Comparison of ENCODE assay signal across 8 mouse cellular contexts in genomic region chr8:119258642-119259041, GRCm38 (mm10).
DNase-seq lines count a peak whose midpoint lies in the region; ATAC-seq lines count a peak whose summit lies in the region.

No protein-coding gene starts in this region.

- no peak for ATAC-seq in forebrain, embryonic 11.5 days (replicated peaks; ENCODE audit: low FRiP score)
- ATAC-seq in forebrain, embryonic 13.5 days = no peak
- ATAC-seq in intestine, embryonic 16.5 days = no peak

- H3K27me3 ChIP-seq in forebrain, embryonic 11.5 days (ENCODE audit: control insufficient read depth, insufficient read depth, low read length) = no peaks in the 10 kb centered on the region
- no peaks in the 10 kb centered on the region for H3K27me3 ChIP-seq in forebrain, embryonic 13.5 days
- no peaks in the 10 kb centered on the region for H3K27me3 ChIP-seq in intestine, embryonic 16.5 days (replicated peaks; ENCODE audit: control insufficient read depth, insufficient read depth, low read length)

- intact Hi-C loops in left cerebral cortex, postnatal 36 days (cut with DNase I) = no loop called here

- peak; percentile 54 for DNase-seq in forebrain, embryonic 11.5 days (ENCODE audit: low spot score)
- DNase-seq in urinary bladder, postnatal 14 days (ENCODE audit: low spot score) = peak; percentile 5
- no peak for DNase-seq in urinary bladder, adult 18-20 months (ENCODE audit: low spot score in 2 of 2)
- peak; percentile 60 for DNase-seq in kidney, postnatal 14 days
- DNase-seq in left cerebral cortex, postnatal 36 days (ENCODE audit: low spot score in 2 of 2) = no peak
- DNase-seq in left cerebral cortex, adult 18-20 months (ENCODE audit: low spot score in 2 of 2) = no peak

- H3K4me3 ChIP-seq in forebrain, embryonic 11.5 days (ENCODE audit: low read depth, low read length) = no peak overlapping the region
- H3K4me3 ChIP-seq in forebrain, embryonic 13.5 days = no peak overlapping the region
- H3K4me3 ChIP-seq in intestine, embryonic 16.5 days (ENCODE audit: low read length) = no peak overlapping the region

- H3K4me1 ChIP-seq in forebrain, embryonic 11.5 days (replicated peaks; ENCODE audit: control insufficient read depth, insufficient read depth, low read length) = no peaks in the 10 kb centered on the region
- H3K4me1 ChIP-seq in forebrain, embryonic 13.5 days = 0 out of 2 replicates have a peak, but pooled peaks cover 5% of the 10 kb centered on the region
- H3K4me1 ChIP-seq in intestine, embryonic 16.5 days (ENCODE audit: control insufficient read depth, insufficient read depth, low read length) = no peaks in the 10 kb centered on the region

- 35% methylated on average over 11 of the region's 11 CpGs for WGBS in forebrain, embryonic 11.5 days
- WGBS in forebrain, embryonic 13.5 days = 39% methylated on average over 10 of the region's 11 CpGs
- 31% methylated on average over 11 of the region's 11 CpGs for WGBS in intestine, embryonic 16.5 days

- no peak overlapping the region for H3K9ac ChIP-seq in forebrain, embryonic 11.5 days (ENCODE audit: low read length)
- H3K9ac ChIP-seq in forebrain, embryonic 13.5 days = no peak overlapping the region
- H3K9ac ChIP-seq in intestine, embryonic 16.5 days (ENCODE audit: low read depth, low read length) = no peak overlapping the region

- no peaks in the 10 kb centered on the region for H3K9me3 ChIP-seq in forebrain, embryonic 11.5 days (ENCODE audit: control insufficient read depth, low read length)
- no peaks in the 10 kb centered on the region for H3K9me3 ChIP-seq in forebrain, embryonic 13.5 days (replicated peaks)
- H3K9me3 ChIP-seq in intestine, embryonic 16.5 days (ENCODE audit: control insufficient read depth, low read length) = no peaks in the 10 kb centered on the region

- H3K27ac ChIP-seq in forebrain, embryonic 11.5 days (ENCODE audit: low read depth, low read length) = no peak overlapping the region
- no peak overlapping the region for H3K27ac ChIP-seq in forebrain, embryonic 13.5 days
- H3K27ac ChIP-seq in intestine, embryonic 16.5 days (ENCODE audit: low read length) = no peak overlapping the region

- no peaks in the 10 kb centered on the region for H3K36me3 ChIP-seq in forebrain, embryonic 11.5 days (ENCODE audit: control insufficient read depth, insufficient read depth, low read length)
- no peaks in the 10 kb centered on the region for H3K36me3 ChIP-seq in forebrain, embryonic 13.5 days (ENCODE audit: poor library complexity, severe bottlenecking)
- no peaks in the 10 kb centered on the region for H3K36me3 ChIP-seq in intestine, embryonic 16.5 days (ENCODE audit: control insufficient read depth, insufficient read depth, low read length)

- no peak overlapping the region for H3K4me2 ChIP-seq in forebrain, embryonic 11.5 days (ENCODE audit: low read depth, low read length, severe bottlenecking)
- H3K4me2 ChIP-seq in forebrain, embryonic 13.5 days = no peak overlapping the region
- H3K4me2 ChIP-seq in intestine, embryonic 16.5 days (ENCODE audit: low read depth, low read length) = no peak overlapping the region

Comparison
In these comparisons a context has a peak if more than half of its experiments do, and no peak if none do; other contexts are left out.
1. DNase-seq: peak in forebrain, embryonic 11.5 days (single experiment), urinary bladder, postnatal 14 days (single experiment) and kidney, postnatal 14 days (single experiment); none in urinary bladder, adult 18-20 months (0 of 2), left cerebral cortex, postnatal 36 days (0 of 2) and left cerebral cortex, adult 18-20 months (0 of 2).